Mouse (Mus musculus) MEL (cell line): ENCODE data around the gene Adam19. TPM values are rescaled to one million over a fixed set of nuclear protein-coding genes. Genes with fewer than 3 reads are reported as not detected.

Source experiments
- DNase-seq: peaks from one replicate; pipeline ENCODE4 v3.0.0; 2011; ENCODE audit warnings: low read depth, low spot score
- H3K27ac ChIP-seq: 2 replicates; pipeline ENCODE4 v1.5.1; 2012; ENCODE audit warnings: low read depth, mild to moderate bottlenecking, control low read depth, low read length, moderate library complexity; ENCODE audit not compliant: control insufficient read depth
- H3K27me3 ChIP-seq, 2 experiments: fragments of 150-350 bp in 1 of 2; sonication (generic) in 1 of 2; 2 replicates each; pipeline ENCODE4 v1.6.1; 2012; ENCODE audit warnings: low read length in 2 of 2, mild to moderate bottlenecking in 2 of 2, improper control_type of control experiment in 1 of 2, moderate library complexity in 1 of 2; ENCODE audit not compliant: insufficient read depth in 2 of 2, control insufficient read depth in 1 of 2
- H3K36me3 ChIP-seq, 2 experiments: 2 replicates each; pipeline ENCODE4 v1.6.1; 2012 to 2014; ENCODE audit warnings: low read length in 2 of 2, improper control_type of control experiment in 1 of 2, inconsistent platforms in 1 of 2, mild to moderate bottlenecking in 1 of 2; ENCODE audit not compliant: insufficient read depth in 2 of 2, control insufficient read depth in 1 of 2
- H3K4me1 ChIP-seq, 2 experiments: fragments of 150-350 bp in 1 of 2; sonication (generic) in 1 of 2; 2 replicates each; pipeline ENCODE4 v1.6.1; 2012; ENCODE audit warnings: low read length in 2 of 2, improper control_type of control experiment in 1 of 2, mild to moderate bottlenecking in 1 of 2; ENCODE audit not compliant: insufficient read depth in 2 of 2, control insufficient read depth in 1 of 2
- H3K4me3 ChIP-seq, 2 experiments: fragments of 150-350 bp in 1 of 2; sonication (generic) in 1 of 2; 2 replicates each; pipeline ENCODE4 v1.5.1; 2012; ENCODE audit warnings: low read depth in 2 of 2, low read length in 2 of 2, mild to moderate bottlenecking in 2 of 2, moderate library complexity in 2 of 2, control low read depth in 1 of 2, improper control_type of control experiment in 1 of 2; ENCODE audit not compliant: control insufficient read depth in 1 of 2, insufficient read depth in 1 of 2
- H3K79me2 ChIP-seq: 2 replicates; pipeline ENCODE4 v1.6.1; 2012; ENCODE audit warnings: mild to moderate bottlenecking, low read length, moderate library complexity; ENCODE audit not compliant: control insufficient read depth, poor library complexity, insufficient read depth
- H3K9ac ChIP-seq: 2 replicates; pipeline ENCODE4 v1.6.1; 2012; ENCODE audit warnings: low read depth, mild to moderate bottlenecking, control low read depth, low read length, moderate library complexity; ENCODE audit not compliant: control insufficient read depth, poor library complexity, severe bottlenecking
- H3K9me3 ChIP-seq: fragments of 150-350 bp; sonication (generic); replicated peaks from 2 replicates; pipeline ENCODE4 v1.6.1; 2012; ENCODE audit warnings: mild to moderate bottlenecking, low read length, improper control_type of control experiment, moderate library complexity; ENCODE audit not compliant: insufficient read depth
- CHD1 ChIP-seq: IDR thresholded peaks from 2 replicates; pipeline ENCODE4 v1.6.1; 2012; ENCODE audit warnings: low read depth, mild to moderate bottlenecking, inconsistent platforms, low read length, improper control_type of control experiment
- CHD2 ChIP-seq: IDR thresholded peaks from 2 replicates; pipeline ENCODE4 v1.6.1; 2011; ENCODE audit warnings: low read length, improper control_type of control experiment
- GATA1 ChIP-seq: IDR thresholded peaks from 2 replicates; pipeline ENCODE4 v1.6.1; 2011; ENCODE audit warnings: low read depth, low read length, improper control_type of control experiment
- JUND ChIP-seq: IDR thresholded peaks from 2 replicates; pipeline ENCODE4 v1.6.1; 2011; ENCODE audit warnings: low read depth, mild to moderate bottlenecking, improper control_type of control experiment, low read length
- KAT2A ChIP-seq: conservative IDR thresholded peaks from 2 replicates; pipeline ENCODE4 v1.6.1; 2012; ENCODE audit warnings: low read depth, low read length, improper control_type of control experiment, inconsistent platforms
- MAX ChIP-seq: IDR thresholded peaks from 2 replicates; pipeline ENCODE4 v1.6.1; 2011; ENCODE audit warnings: low read length, improper control_type of control experiment
- MEF2A ChIP-seq: IDR thresholded peaks from 2 replicates; pipeline ENCODE4 v1.6.1; 2014; ENCODE audit warnings: low read depth, mild to moderate bottlenecking, inconsistent platforms, low read length, improper control_type of control experiment; ENCODE audit not compliant: poor library complexity, insufficient replicate concordance, severe bottlenecking; ENCODE audit errors: extremely low read depth
- MYB ChIP-seq: IDR thresholded peaks from 2 replicates; pipeline ENCODE4 v1.6.1; 2011; ENCODE audit warnings: mild to moderate bottlenecking, low read depth, low read length, improper control_type of control experiment
- MYC ChIP-seq: IDR thresholded peaks from 2 replicates; pipeline ENCODE4 v1.6.1; 2011; ENCODE audit warnings: low read depth, mild to moderate bottlenecking, low read length, improper control_type of control experiment, moderate library complexity
- POLR2AphosphoS5 ChIP-seq: IDR thresholded peaks from 2 replicates; pipeline ENCODE4 v1.6.1; 2012; ENCODE audit warnings: low read depth, borderline replicate concordance, mild to moderate bottlenecking, inconsistent platforms, low read length, moderate library complexity, mixed read lengths
- RAD21 ChIP-seq: IDR thresholded peaks from 2 replicates; pipeline ENCODE4 v1.6.1; 2011; ENCODE audit warnings: mild to moderate bottlenecking, low read depth, low read length, improper control_type of control experiment
- RCOR1 ChIP-seq: IDR thresholded peaks from 2 replicates; pipeline ENCODE4 v1.6.1; 2012; ENCODE audit warnings: low read depth, mild to moderate bottlenecking, inconsistent platforms, low read length, improper control_type of control experiment
- SIN3A ChIP-seq: IDR thresholded peaks from 2 replicates; pipeline ENCODE4 v1.6.1; 2012; ENCODE audit warnings: low read length, improper control_type of control experiment, inconsistent platforms
- TAL1 ChIP-seq: IDR thresholded peaks from 2 replicates; pipeline ENCODE4 v1.6.1; 2012; ENCODE audit warnings: mild to moderate bottlenecking, inconsistent platforms, low read length, moderate library complexity, mixed read lengths
- TBP ChIP-seq: IDR thresholded peaks from 2 replicates; pipeline ENCODE4 v1.8.0; 2011; ENCODE audit warnings: low read depth, low read length, improper control_type of control experiment
- TCF12 ChIP-seq: IDR thresholded peaks from 2 replicates; pipeline ENCODE4 v1.6.1; 2014; ENCODE audit warnings: low read depth, mild to moderate bottlenecking, inconsistent platforms, low read length, improper control_type of control experiment, moderate library complexity
- UBTF ChIP-seq: IDR thresholded peaks from 2 replicates; pipeline ENCODE4 v1.6.1; 2012; ENCODE audit warnings: low read depth, mild to moderate bottlenecking, inconsistent platforms, low read length, improper control_type of control experiment, moderate library complexity, borderline replicate concordance; ENCODE audit not compliant: insufficient read depth
- USF2 ChIP-seq, 2 experiments: IDR thresholded peaks; 2 replicates each; pipeline ENCODE4 v1.6.1; 2011 to 2012; ENCODE audit warnings: improper control_type of control experiment in 2 of 2, low read length in 2 of 2, borderline replicate concordance in 1 of 2, inconsistent platforms in 1 of 2, low read depth in 1 of 2, mild to moderate bottlenecking in 1 of 2; ENCODE audit not compliant: insufficient read depth in 1 of 2
- ZMIZ1 ChIP-seq: IDR thresholded peaks from 2 replicates; pipeline ENCODE4 v1.6.1; 2012; ENCODE audit warnings: low read depth, mild to moderate bottlenecking, inconsistent platforms, low read length, improper control_type of control experiment, moderate library complexity
- ZNF384 ChIP-seq: IDR thresholded peaks from 2 replicates; pipeline ENCODE4 v1.6.1; 2012; ENCODE audit warnings: low read depth, mild to moderate bottlenecking, inconsistent platforms, low read length, improper control_type of control experiment
- polyA plus RNA-seq, 2 experiments: library from polyadenylated mRNA; stranded (reverse) in 1 of 2; unstranded in 1 of 2; fragments of >175 nt in 1 of 2; fragments of >200 nt in 1 of 2; gene quantifications; 2 replicates each; pipeline versions ENCODE4 v1.2.1 to v1.2.4; 2012; ENCODE audit warnings: low replicate concordance in 2 of 2, low read depth in 1 of 2; ENCODE audit not compliant: insufficient read length in 2 of 2, insufficient read depth in 1 of 2, missing spikeins in 1 of 2
- total RNA-seq: library from RNA; depleted of rRNA; stranded (reverse); fragments of 300-350 nt; gene quantifications from 2 replicates; pipeline ENCODE4 v1.2.3, GENCODE M21; 2012

Adam19 gene
- total and polyA plus RNA-seq, 3 experiments: 0.12 to 0.19 TPM; not detected in 1

- TF ChIP-seq JUND: no peak
- TF ChIP-seq POLR2AphosphoS5: no peak
- peak; percentile 93 for TF ChIP-seq GATA1
- TF ChIP-seq RAD21: no peak
- TF ChIP-seq KAT2A: no peak
- TF ChIP-seq, all 39 proteins: peak for 12
Measured at GRCm38 (mm10) chr11:46131022-46131986, 75.5 kb downstream of the Adam19 start (continued).

GRCm38 (mm10) chr11:46134899-46135298 lies 79.1 kb downstream of the Adam19 start:
- no peaks in the 10 kb centered on the region for H3K9me3 ChIP-seq
- H3K27ac ChIP-seq: no peak overlapping the region
- no peaks in the 10 kb centered on the region for H3K27me3 ChIP-seq
- no peak overlapping the region for H3K4me3 ChIP-seq
- TF ChIP-seq POLR2AphosphoS5 (no peak), RCOR1 (no peak), MYC (no peak)
- H3K9ac ChIP-seq: no peak overlapping the region
- no peak for DNase-seq
- peaks cover 0 to 13% of the 10 kb centered on the region in 2 experiments; a peak in 2 of 4 replicates for H3K36me3 ChIP-seq
- H3K79me2 ChIP-seq: no peaks in the 10 kb centered on the region
- H3K4me1 ChIP-seq: peaks cover 9 to 22% of the 10 kb centered on the region in 2 experiments

DNA sequence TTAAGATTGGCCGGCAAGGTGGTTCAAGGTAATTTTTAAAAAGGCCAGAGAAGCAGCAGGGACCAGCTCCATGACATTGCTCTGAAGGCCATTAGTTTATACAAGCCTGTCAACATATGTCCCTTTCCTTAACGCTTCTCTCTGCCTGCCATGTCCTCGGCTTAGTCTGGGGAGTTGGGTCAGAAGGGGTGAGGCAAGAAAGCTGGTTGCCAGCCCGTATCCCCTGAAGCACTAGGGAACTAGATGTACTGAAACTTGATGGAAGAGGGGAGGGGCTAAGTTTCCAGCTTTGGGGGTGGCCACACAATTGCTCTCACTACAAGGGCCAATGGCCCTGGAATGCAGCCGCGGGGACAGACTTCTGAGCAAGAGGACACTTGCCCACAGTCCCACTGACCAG lies 87.5 kb downstream of the Adam19 start:
- no peak for TF ChIP-seq POLR2AphosphoS5
- TF ChIP-seq TCF12: no peak
- TF ChIP-seq MAX: no peak
- TF ChIP-seq ZNF384: no peak
- no peak for TF ChIP-seq USF2 (IDR thresholded peaks at IDR 0.05; ENCODE audit: borderline replicate concordance in 1 of 2, insufficient read depth in 1 of 2, low read depth in 1 of 2, low read length in 2 of 2)
- no peak for TF ChIP-seq CHD2
- TF ChIP-seq UBTF: no peak
- TF ChIP-seq TAL1: no peak
- TF ChIP-seq TBP: no peak
- TF ChIP-seq MEF2A: no peak
- no peak for TF ChIP-seq ZMIZ1
- no peak for TF ChIP-seq CHD1
- no peak for TF ChIP-seq SIN3A
- no peak for TF ChIP-seq MYB
- TF ChIP-seq MYC: no peak
- no peak for TF ChIP-seq KAT2A
- no peak for TF ChIP-seq JUND
- Histone ChIP-seq H3K27me3 (peaks cover 0 to 2% of the 10 kb centered on the region in 2 experiments; a peak in 3 of 4 replicates), H3K79me2 (no peaks in the 10 kb centered on the region), H3K27ac (no peak overlapping the region), H3K36me3 (no peaks in the 10 kb centered on the region), H3K4me1 (no peaks in the 10 kb centered on the region), H3K4me3 (no peak overlapping the region), H3K9me3 (no peaks in the 10 kb centered on the region), H3K9ac (no peak overlapping the region)
- no peak for DNase-seq
